Mouse (Mus musculus) liver, embryonic 13.5 days (tissue): ENCODE results near the gene Cwc22. TPM values are rescaled to one million over a fixed set of nuclear protein-coding genes. Genes with fewer than 3 reads are reported as not detected.

Experiments used
- ATAC-seq: fragments of 200-750 bp; cut with Nextera tagmentation; 2 replicates; pipeline ENCODE4 v1.8.0; 2017; ENCODE audit warnings: low read depth, mild to moderate bottlenecking, moderate number of reproducible peaks, moderate library complexity
- DNase-seq: peaks from one replicate; pipeline ENCODE4 v3.0.0; 2022
- H3K27ac ChIP-seq: fragments of 300-500 bp; sonication (generic); 2 replicates; pipeline ENCODE4 v1.5.1; 2015; ENCODE audit warnings: moderate library complexity, mild to moderate bottlenecking, inconsistent platforms
- H3K27me3 ChIP-seq: fragments of 300-500 bp; sonication (generic); 2 replicates; pipeline ENCODE4 v1.6.1; 2015; ENCODE audit warnings: mild to moderate bottlenecking, inconsistent platforms
- H3K36me3 ChIP-seq: fragments of 300-500 bp; sonication (generic); 2 replicates; pipeline ENCODE4 v1.6.1; 2015; ENCODE audit warnings: mild to moderate bottlenecking, inconsistent platforms
- H3K4me1 ChIP-seq: fragments of 300-500 bp; sonication (generic); replicated peaks from 2 replicates; pipeline ENCODE4 v1.6.1; 2015; ENCODE audit warnings: inconsistent platforms
- H3K4me2 ChIP-seq: fragments of 300-500 bp; sonication (generic); 2 replicates; pipeline ENCODE4 v1.6.1; 2015; ENCODE audit warnings: inconsistent platforms, mild to moderate bottlenecking, moderate library complexity
- H3K4me3 ChIP-seq: fragments of 300-500 bp; sonication (generic); replicated peaks from 2 replicates; pipeline ENCODE4 v1.5.1; 2015; ENCODE audit warnings: mild to moderate bottlenecking, inconsistent platforms
- H3K9ac ChIP-seq: fragments of 300-500 bp; sonication (generic); 2 replicates; pipeline ENCODE4 v1.6.1; 2015; ENCODE audit warnings: mild to moderate bottlenecking, inconsistent platforms
- H3K9me3 ChIP-seq: fragments of 300-500 bp; sonication (generic); replicated peaks from 2 replicates; pipeline ENCODE4 v1.6.1; 2016; ENCODE audit warnings: inconsistent platforms
- WGBS: fragments of 180-500 bp; shearing (Covaris S2); methylation state at CpG from one replicate; pipeline ENCODE4 v1.1.7; 2015; ENCODE audit not compliant: insufficient replicate concordance; 5-methylcytosine and 5-hydroxymethylcytosine counted together
- polyA plus RNA-seq: library from polyadenylated mRNA; unstranded; fragments of >200 nt; fragmentation: Nextera tagmentation; extraction: Ambion mirVana; gene quantifications from 2 replicates; pipeline ENCODE4 v1.2.1, GENCODE M21; 2015

Cwc22 gene
- polyA plus RNA-seq, 1 experiment from 2014 or later: 16.7 TPM

- no peak overlapping the region for H3K4me3 ChIP-seq
- no peaks in the 10 kb centered on the region for H3K4me1 ChIP-seq
- H3K27me3 ChIP-seq: no peaks in the 10 kb centered on the region
- H3K4me2 ChIP-seq: no peak overlapping the region
- no peaks in the 10 kb centered on the region for H3K9me3 ChIP-seq
- DNase-seq (no peak), ATAC-seq (no peak)
- no peak overlapping the region for H3K27ac ChIP-seq
- WGBS: 85% methylated on average over 8 of the region's 8 CpGs
- H3K9ac ChIP-seq: no peak overlapping the region
- H3K36me3 ChIP-seq: peaks cover 67% of the 10 kb centered on the region
These were observed 23.0 kb downstream of the Cwc22 start for GRCm38 (mm10) chr2:77923182-77923581.

- H3K4me2 ChIP-seq: no peak overlapping the region
- H3K27me3 ChIP-seq: no peaks in the 10 kb centered on the region
- DNase-seq (no peak), ATAC-seq (no peak)
- peaks cover 66% of the 10 kb centered on the region for H3K36me3 ChIP-seq
- 86% methylated on average over 4 of the region's 4 CpGs for WGBS
- no peaks in the 10 kb centered on the region for H3K9me3 ChIP-seq
- no peaks in the 10 kb centered on the region for H3K4me1 ChIP-seq
- no peak overlapping the region for H3K27ac ChIP-seq
- no peak overlapping the region for H3K4me3 ChIP-seq
- no peak overlapping the region for H3K9ac ChIP-seq
These were observed 24.9 kb downstream of the Cwc22 start for GRCm38 (mm10) chr2:77921307-77921706.

- Histone ChIP-seq H3K36me3 (peaks cover 65% of the 10 kb centered on the region), H3K9me3 (no peaks in the 10 kb centered on the region), H3K27ac (no peak overlapping the region), H3K9ac (no peak overlapping the region), H3K4me1 (no peaks in the 10 kb centered on the region), H3K4me2 (no peak overlapping the region), H3K4me3 (no peak overlapping the region), H3K27me3 (no peaks in the 10 kb centered on the region)
- 90% methylated on average over 2 of the region's 2 CpGs for WGBS
- ATAC-seq: no peak
- DNase-seq: no peak
These were observed 25.6 kb downstream of the Cwc22 start for GRCm38 (mm10) chr2:77920621-77921020.

GRCm38 (mm10) chr2:77918474-77918873 lies 27.7 kb downstream of the Cwc22 start:
- Histone ChIP-seq H3K4me2 (no peak overlapping the region), H3K9me3 (no peaks in the 10 kb centered on the region), H3K36me3 (peaks cover 67% of the 10 kb centered on the region), H3K27me3 (no peaks in the 10 kb centered on the region), H3K27ac (no peak overlapping the region), H3K4me3 (no peak overlapping the region), H3K4me1 (no peaks in the 10 kb centered on the region), H3K9ac (no peak overlapping the region)
- no peak for DNase-seq
- WGBS: 68% methylated on average over 3 of the region's 3 CpGs
- no peak for ATAC-seq

- Histone ChIP-seq H3K4me1 (no peaks in the 10 kb centered on the region), H3K9me3 (no peaks in the 10 kb centered on the region), H3K36me3 (peaks cover 66% of the 10 kb centered on the region), H3K9ac (no peak overlapping the region), H3K4me3 (no peak overlapping the region), H3K27ac (no peak overlapping the region), H3K27me3 (no peaks in the 10 kb centered on the region), H3K4me2 (no peak overlapping the region)
- 75% methylated on average over 2 of the region's 2 CpGs for WGBS
- ATAC-seq (no peak), DNase-seq (no peak)
These were observed 28.2 kb downstream of the Cwc22 start for GRCm38 (mm10) chr2:77918006-77918405.

- Histone ChIP-seq H3K27ac (no peak overlapping the region), H3K4me3 (no peak overlapping the region), H3K4me1 (no peaks in the 10 kb centered on the region), H3K27me3 (no peaks in the 10 kb centered on the region), H3K9me3 (no peaks in the 10 kb centered on the region), H3K9ac (no peak overlapping the region), H3K36me3 (peaks cover 71% of the 10 kb centered on the region), H3K4me2 (no peak overlapping the region)
- DNase-seq (no peak), ATAC-seq (no peak)
- 89% methylated on average over 3 of the region's 3 CpGs for WGBS
These were observed 28.8 kb downstream of the Cwc22 start for GRCm38 (mm10) chr2:77917360-77917734.

GRCm38 (mm10) chr2:77916586-77917359 lies 29.4 kb downstream of the Cwc22 start:
- H3K27me3 ChIP-seq: no peaks in the 10 kb centered on the region
- peaks cover 71% of the 10 kb centered on the region for H3K36me3 ChIP-seq
- no peak for DNase-seq
- H3K9ac ChIP-seq: no peak overlapping the region
- H3K9me3 ChIP-seq: no peaks in the 10 kb centered on the region
- H3K4me1 ChIP-seq: no peaks in the 10 kb centered on the region
- WGBS: 76% methylated on average over 8 of the region's 8 CpGs
- no peak overlapping the region for H3K4me2 ChIP-seq
- H3K27ac ChIP-seq: no peak overlapping the region
- no peak for ATAC-seq
- no peak overlapping the region for H3K4me3 ChIP-seq

- no peak overlapping the region for H3K4me2 ChIP-seq
- peaks cover 69% of the 10 kb centered on the region for H3K36me3 ChIP-seq
These were observed 31.0 kb downstream of the Cwc22 start for GRCm38 (mm10) chr2:77915187-77915586.

GRCm38 (mm10) chr2:77913628-77914027 lies 32.5 kb downstream of the Cwc22 start:
- no peak for DNase-seq
- no peak overlapping the region for H3K4me3 ChIP-seq
- H3K36me3 ChIP-seq: peaks cover 64% of the 10 kb centered on the region
- no peak for ATAC-seq
- no peak overlapping the region for H3K9ac ChIP-seq
- 57% methylated on average over 2 of the region's 2 CpGs for WGBS
- no peaks in the 10 kb centered on the region for H3K27me3 ChIP-seq
- H3K4me2 ChIP-seq: no peak overlapping the region
- H3K4me1 ChIP-seq: no peaks in the 10 kb centered on the region
- no peak overlapping the region for H3K27ac ChIP-seq
- H3K9me3 ChIP-seq: no peaks in the 10 kb centered on the region

More at GRCm38 (mm10) chr2:77915187-77915586, 31.0 kb downstream of the Cwc22 start:
- no peaks in the 10 kb centered on the region for H3K4me1 ChIP-seq
- no peak overlapping the region for H3K4me3 ChIP-seq
- H3K27me3 ChIP-seq: no peaks in the 10 kb centered on the region
- no peak overlapping the region for H3K9ac ChIP-seq
- ATAC-seq: no peak
- 83% methylated on average over 8 of the region's 8 CpGs for WGBS
- DNase-seq: no peak
- H3K9me3 ChIP-seq: no peaks in the 10 kb centered on the region
- H3K27ac ChIP-seq: no peak overlapping the region

- no peak for DNase-seq
- no peaks in the 10 kb centered on the region for H3K9me3 ChIP-seq
- no peak overlapping the region for H3K27ac ChIP-seq
- H3K27me3 ChIP-seq: no peaks in the 10 kb centered on the region
- H3K4me1 ChIP-seq: no peaks in the 10 kb centered on the region
- H3K9ac ChIP-seq: no peak overlapping the region
- ATAC-seq: no peak
- no peak overlapping the region for H3K4me2 ChIP-seq
- H3K4me3 ChIP-seq: no peak overlapping the region
- H3K36me3 ChIP-seq: peaks cover 60% of the 10 kb centered on the region
- WGBS: 90% methylated on average over 4 of the region's 4 CpGs
These were observed 34.0 kb downstream of the Cwc22 start for GRCm38 (mm10) chr2:77912197-77912596.

GRCm38 (mm10) chr2:77911452-77911851 lies 34.7 kb downstream of the Cwc22 start:
- Histone ChIP-seq H3K36me3 (peaks cover 58% of the 10 kb centered on the region), H3K4me3 (no peak overlapping the region), H3K27ac (no peak overlapping the region), H3K4me1 (no peaks in the 10 kb centered on the region), H3K9ac (no peak overlapping the region), H3K9me3 (no peaks in the 10 kb centered on the region), H3K4me2 (no peak overlapping the region), H3K27me3 (no peaks in the 10 kb centered on the region)
- 77% methylated on average over 2 of the region's 2 CpGs for WGBS
- DNase-seq (no peak), ATAC-seq (no peak)

GRCm38 (mm10) chr2:77910216-77910615 lies 36.0 kb downstream of the Cwc22 start:
- Histone ChIP-seq H3K4me3 (no peak overlapping the region), H3K9ac (no peak overlapping the region), H3K4me2 (no peak overlapping the region), H3K36me3 (peaks cover 58% of the 10 kb centered on the region), H3K27me3 (no peaks in the 10 kb centered on the region), H3K4me1 (no peaks in the 10 kb centered on the region), H3K27ac (no peak overlapping the region), H3K9me3 (no peaks in the 10 kb centered on the region)
- no peak for DNase-seq
- no peak for ATAC-seq
- WGBS: 63% methylated on average over 3 of the region's 3 CpGs
